Mouse (Mus musculus): ENCODE data around the gene Nr2e1. TPM values are rescaled to one million over a fixed set of nuclear protein-coding genes. Genes with fewer than 3 reads are reported as not detected.

Gene Nr2e1
- polyA plus RNA-seq, 1 experiment: 0.51 TPM

- no peaks in the 10 kb centered on the region for H3K36me3 ChIP-seq (ENCODE audit: control insufficient read depth, insufficient read depth, low read length)
- no peak overlapping the region for H3K4me3 ChIP-seq (ENCODE audit: control insufficient read depth, low read depth, low read length)
- peaks cover 14% of the 10 kb centered on the region for H3K4me1 ChIP-seq (ENCODE audit: control insufficient read depth, insufficient read depth, low read length)
- TF ChIP-seq CTCF (IDR thresholded peaks at IDR 0.05; ENCODE audit: control insufficient read depth, insufficient read depth, insufficient replicate concordance, low read depth, low read length) (no peak), POLR2A (IDR thresholded peaks at IDR 0.05; ENCODE audit: control insufficient read depth, low read depth, low read length) (no peak)
- peaks cover 11% of the 10 kb centered on the region for H3K27me3 ChIP-seq (ENCODE audit: control insufficient read depth, insufficient read depth, low read length)
- no peak overlapping the region for H3K27ac ChIP-seq (ENCODE audit: control insufficient read depth, insufficient read depth, low read depth, low read length)
Observed at GRCm38 (mm10) chr10:42585596-42586305, 2.3 kb upstream of the Nr2e1 start.

DNA sequence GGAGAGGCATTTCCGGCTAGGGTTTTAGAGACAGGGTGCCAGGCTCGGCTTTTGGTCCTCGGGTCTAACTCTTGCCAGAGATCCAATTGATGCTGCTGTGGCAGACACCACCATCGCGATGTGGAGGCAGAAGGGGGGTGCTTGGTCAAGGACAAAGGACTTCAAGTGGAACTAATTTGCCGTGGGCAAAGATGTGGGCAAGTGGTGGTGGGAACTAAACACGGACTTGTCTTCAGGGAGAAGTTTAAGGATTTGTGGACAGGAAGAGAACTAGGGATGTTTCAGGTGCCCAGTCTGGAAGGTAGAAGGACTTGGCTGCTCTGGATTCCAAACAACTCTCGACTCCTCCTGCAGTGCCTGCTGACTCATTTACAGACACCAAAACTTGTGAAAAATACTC lies 1.7 kb upstream of the Nr2e1 start:
- Histone ChIP-seq H3K27me3 (ENCODE audit: control insufficient read depth, insufficient read depth, low read length) (peaks cover 11% of the 10 kb centered on the region), H3K4me3 (ENCODE audit: control insufficient read depth, low read depth, low read length) (no peak overlapping the region), H3K27ac (ENCODE audit: control insufficient read depth, insufficient read depth, low read depth, low read length) (no peak overlapping the region), H3K36me3 (ENCODE audit: control insufficient read depth, insufficient read depth, low read length) (no peaks in the 10 kb centered on the region), H3K4me1 (ENCODE audit: control insufficient read depth, insufficient read depth, low read length) (peaks cover 19% of the 10 kb centered on the region)
- TF ChIP-seq POLR2A (IDR thresholded peaks at IDR 0.05; ENCODE audit: control insufficient read depth, low read depth, low read length) (no peak), CTCF (IDR thresholded peaks at IDR 0.05; ENCODE audit: control insufficient read depth, insufficient read depth, insufficient replicate concordance, low read depth, low read length) (no peak)

- H3K27ac ChIP-seq (ENCODE audit: control insufficient read depth, insufficient read depth, low read depth, low read length): no peak overlapping the region
- H3K4me1 ChIP-seq (ENCODE audit: control insufficient read depth, insufficient read depth, low read length): peaks cover 25% of the 10 kb centered on the region
- TF ChIP-seq CTCF (IDR thresholded peaks at IDR 0.05; ENCODE audit: control insufficient read depth, insufficient read depth, insufficient replicate concordance, low read depth, low read length) (no peak), POLR2A (IDR thresholded peaks at IDR 0.05; ENCODE audit: control insufficient read depth, low read depth, low read length) (no peak)
Observed at GRCm38 (mm10) chr10:42584436-42584983, 1.1 kb upstream of the Nr2e1 start.

DNA sequence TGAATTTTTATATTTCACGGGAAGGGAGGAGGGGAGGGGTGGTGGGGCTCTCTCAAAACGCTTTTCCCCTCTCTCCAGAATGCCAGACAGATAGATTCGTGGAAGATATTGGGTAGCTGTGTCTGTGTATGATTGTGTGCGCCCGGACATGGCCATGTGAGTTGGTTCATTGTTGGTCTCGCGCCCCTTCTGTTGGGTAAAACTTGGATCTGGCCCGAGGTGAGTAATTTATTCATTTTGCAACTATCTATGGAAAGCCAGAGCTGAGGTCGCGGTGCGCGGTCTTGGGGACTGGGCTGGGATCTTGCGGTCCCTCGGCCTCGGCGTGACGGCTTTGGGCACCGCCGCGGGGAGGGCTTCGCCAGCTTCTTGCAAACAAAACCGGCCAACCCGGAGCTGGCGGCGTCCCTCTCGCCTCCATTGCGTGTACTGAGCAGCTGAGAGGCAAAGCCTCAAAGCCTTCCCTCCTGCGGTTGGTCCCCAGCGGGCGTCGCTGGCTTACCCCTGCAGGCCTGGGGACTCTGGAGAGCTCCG lies 537 bp upstream of the Nr2e1 start:
- H3K4me1 ChIP-seq (ENCODE audit: control insufficient read depth, insufficient read depth, low read length): peaks cover 27% of the 10 kb centered on the region
- TF ChIP-seq CTCF (IDR thresholded peaks at IDR 0.05; ENCODE audit: control insufficient read depth, insufficient read depth, insufficient replicate concordance, low read depth, low read length): no peak
- no peak for TF ChIP-seq POLR2A (IDR thresholded peaks at IDR 0.05; ENCODE audit: control insufficient read depth, low read depth, low read length)
- H3K27me3 ChIP-seq (ENCODE audit: control insufficient read depth, insufficient read depth, low read length): peaks cover 19% of the 10 kb centered on the region
- H3K27ac ChIP-seq (ENCODE audit: control insufficient read depth, insufficient read depth, low read depth, low read length): no peak overlapping the region
- no peak overlapping the region; the same call in 1 of the 2 replicates for H3K4me3 ChIP-seq (ENCODE audit: control insufficient read depth, low read depth, low read length)
- no peaks in the 10 kb centered on the region for H3K36me3 ChIP-seq (ENCODE audit: control insufficient read depth, insufficient read depth, low read length)

More at GRCm38 (mm10) chr10:42584436-42584983, 1.1 kb upstream of the Nr2e1 start:
- no peaks in the 10 kb centered on the region for H3K36me3 ChIP-seq (ENCODE audit: control insufficient read depth, insufficient read depth, low read length)
- no peak overlapping the region; the same call in 1 of the 2 replicates for H3K4me3 ChIP-seq (ENCODE audit: control insufficient read depth, low read depth, low read length)
- peaks cover 16% of the 10 kb centered on the region for H3K27me3 ChIP-seq (ENCODE audit: control insufficient read depth, insufficient read depth, low read length)

DNA sequence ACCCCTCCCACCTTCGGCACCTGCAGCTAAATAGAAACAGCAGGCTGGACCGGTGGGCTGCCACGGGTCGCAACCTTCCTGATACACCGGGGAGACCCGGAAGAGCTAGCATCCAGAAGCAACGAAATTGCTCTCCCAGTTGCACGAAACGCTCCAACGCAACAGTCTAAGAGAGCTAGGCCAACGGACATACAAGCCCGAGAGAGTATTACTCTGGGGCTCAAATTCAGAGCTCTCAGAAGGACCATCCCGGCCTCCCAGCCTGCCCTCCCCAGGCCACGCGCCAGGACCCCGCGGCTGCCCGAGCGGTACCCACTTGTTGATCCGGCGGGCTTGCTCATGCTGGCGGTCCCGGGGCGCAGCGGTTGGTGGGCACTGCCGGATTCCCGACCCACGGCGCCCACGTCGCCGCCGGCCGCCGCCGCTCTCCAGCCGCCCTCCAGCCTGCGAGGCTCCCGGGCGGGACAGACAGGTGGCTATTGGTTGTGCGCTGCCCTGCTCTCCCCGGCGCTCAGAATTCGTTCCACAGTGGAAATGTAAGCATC lies 794 bp downstream of the Nr2e1 start:
- H3K27ac ChIP-seq (ENCODE audit: control insufficient read depth, insufficient read depth, low read depth, low read length): no peak overlapping the region
- H3K4me3 ChIP-seq (ENCODE audit: control insufficient read depth, low read depth, low read length): no peak overlapping the region; the same call in 1 of the 2 replicates
- TF ChIP-seq CTCF (IDR thresholded peaks at IDR 0.05; ENCODE audit: control insufficient read depth, insufficient read depth, insufficient replicate concordance, low read depth, low read length) (no peak), POLR2A (IDR thresholded peaks at IDR 0.05; ENCODE audit: control insufficient read depth, low read depth, low read length) (no peak)
- H3K36me3 ChIP-seq (ENCODE audit: control insufficient read depth, insufficient read depth, low read length): no peaks in the 10 kb centered on the region
- H3K4me1 ChIP-seq (ENCODE audit: control insufficient read depth, insufficient read depth, low read length): peaks cover 27% of the 10 kb centered on the region
- H3K27me3 ChIP-seq (ENCODE audit: control insufficient read depth, insufficient read depth, low read length): peaks cover 21% of the 10 kb centered on the region

- TF ChIP-seq CTCF (IDR thresholded peaks at IDR 0.05; ENCODE audit: control insufficient read depth, insufficient read depth, insufficient replicate concordance, low read depth, low read length): no peak
- no peak for TF ChIP-seq POLR2A (IDR thresholded peaks at IDR 0.05; ENCODE audit: control insufficient read depth, low read depth, low read length)
- Histone ChIP-seq H3K4me1 (ENCODE audit: control insufficient read depth, insufficient read depth, low read length) (peaks cover 27% of the 10 kb centered on the region), H3K27ac (ENCODE audit: control insufficient read depth, insufficient read depth, low read depth, low read length) (no peak overlapping the region), H3K4me3 (ENCODE audit: control insufficient read depth, low read depth, low read length) (no peak overlapping the region), H3K27me3 (ENCODE audit: control insufficient read depth, insufficient read depth, low read length) (peaks cover 21% of the 10 kb centered on the region), H3K36me3 (ENCODE audit: control insufficient read depth, insufficient read depth, low read length) (no peaks in the 10 kb centered on the region)
Observed at GRCm38 (mm10) chr10:42581694-42582565, 1.5 kb downstream of the Nr2e1 start.

All from testis, adult 2 months (tissue).